Mouse (Mus musculus): ENCODE measurements at regions not wholly inside any gene's neighbourhood (a gene's known extent, or its start where the extent isn't known, plus 50 kb on each side); places are given as distances from the start of the nearest gene placed in this dataset.

GRCm38 (mm10) chr2:103848923-103849700, 51.7 kb upstream of the Caprin1 start:
- Histone ChIP-seq H3K4me3 (no peak overlapping the region), H3K9me3 (no peaks in the 10 kb centered on the region), H3K9ac (no peak overlapping the region), H3K4me1 (no peaks in the 10 kb centered on the region), H3K4me2 (replicated peaks) (no peak overlapping the region), H3K27ac (no peak overlapping the region), H3K36me3 (no peaks in the 10 kb centered on the region), H3K27me3 (replicated peaks) (no peaks in the 10 kb centered on the region)
- WGBS = 76% methylated on average over 9 of the region's 9 CpGs
- ATAC-seq (ENCODE audit: low FRiP score, low read depth) = peak; percentile 21; the same call in 1 of the 2 replicates

GRCm38 (mm10) chr2:103849766-103850530, 52.5 kb upstream of the Caprin1 start:
- Histone ChIP-seq H3K4me1 (no peaks in the 10 kb centered on the region), H3K9me3 (no peaks in the 10 kb centered on the region), H3K4me3 (no peak overlapping the region), H3K27ac (no peak overlapping the region), H3K27me3 (replicated peaks) (no peaks in the 10 kb centered on the region), H3K4me2 (replicated peaks) (no peak overlapping the region), H3K36me3 (no peaks in the 10 kb centered on the region), H3K9ac (no peak overlapping the region)
- WGBS = 90% methylated on average over 9 of the region's 9 CpGs
- ATAC-seq (ENCODE audit: low FRiP score, low read depth) = no peak

GRCm38 (mm10) chr2:103850531-103850816, 53.0 kb upstream of the Caprin1 start:
- WGBS = 91% methylated on average over 5 of the region's 5 CpGs
- Histone ChIP-seq H3K4me3 (no peak overlapping the region), H3K27ac (no peak overlapping the region), H3K4me1 (no peaks in the 10 kb centered on the region), H3K36me3 (no peaks in the 10 kb centered on the region), H3K27me3 (replicated peaks) (no peaks in the 10 kb centered on the region), H3K9ac (no peak overlapping the region), H3K9me3 (no peaks in the 10 kb centered on the region), H3K4me2 (replicated peaks) (no peak overlapping the region)
- ATAC-seq (ENCODE audit: low FRiP score, low read depth) = no peak

GRCm38 (mm10) chr2:103851171-103851570, 53.7 kb upstream of the Caprin1 start:
- WGBS = 84% methylated on average over 3 of the region's 3 CpGs
- no peaks in the 10 kb centered on the region for H3K36me3 ChIP-seq
- H3K4me1 ChIP-seq = no peaks in the 10 kb centered on the region
- ATAC-seq (ENCODE audit: low FRiP score, low read depth) = no peak
- no peak overlapping the region for H3K27ac ChIP-seq
- H3K9me3 ChIP-seq = no peaks in the 10 kb centered on the region
- no peak overlapping the region for H3K4me3 ChIP-seq
- no peaks in the 10 kb centered on the region for H3K27me3 ChIP-seq (replicated peaks)
- H3K9ac ChIP-seq = no peak overlapping the region
- H3K4me2 ChIP-seq (replicated peaks) = no peak overlapping the region

- WGBS = 86% methylated on average over 8 of the region's 8 CpGs
- Histone ChIP-seq H3K4me1 (no peaks in the 10 kb centered on the region), H3K27ac (no peak overlapping the region), H3K9me3 (0 out of 2 replicates have a peak, but pooled peaks cover 4% of the 10 kb centered on the region), H3K4me3 (no peak overlapping the region), H3K36me3 (no peaks in the 10 kb centered on the region), H3K27me3 (replicated peaks) (no peaks in the 10 kb centered on the region), H3K4me2 (replicated peaks) (no peak overlapping the region), H3K9ac (no peak overlapping the region)
- no peak for ATAC-seq (ENCODE audit: low FRiP score, low read depth)
These were observed 63.8 kb upstream of the Caprin1 start for GRCm38 (mm10) chr2:103861226-103861625.

GRCm38 (mm10) chr2:103864254-103864653, 66.8 kb upstream of the Caprin1 start:
- no peaks in the 10 kb centered on the region for H3K27me3 ChIP-seq (replicated peaks)
- H3K4me3 ChIP-seq = no peak overlapping the region
- whole genome bisulfite sequencing = 82% methylated on average over 2 of the region's 2 CpGs
- H3K4me2 ChIP-seq (replicated peaks) = no peak overlapping the region
- 0 out of 2 replicates have a peak, but pooled peaks cover 4% of the 10 kb centered on the region for H3K9me3 ChIP-seq
- H3K9ac ChIP-seq = no peak overlapping the region
- no peaks in the 10 kb centered on the region for H3K36me3 ChIP-seq
- H3K4me1 ChIP-seq = no peaks in the 10 kb centered on the region
- no peak for ATAC-seq (ENCODE audit: low FRiP score, low read depth)
- no peak overlapping the region for H3K27ac ChIP-seq

- no peak overlapping the region for H3K4me2 ChIP-seq (replicated peaks)
- H3K9ac ChIP-seq = no peak overlapping the region
- 77% methylated on average over 4 of the region's 4 CpGs for WGBS
- no peaks in the 10 kb centered on the region for H3K4me1 ChIP-seq
- H3K36me3 ChIP-seq = no peaks in the 10 kb centered on the region
- no peak overlapping the region for H3K27ac ChIP-seq
- H3K4me3 ChIP-seq = no peak overlapping the region
- ATAC-seq (ENCODE audit: low FRiP score, low read depth) = no peak
- H3K27me3 ChIP-seq (replicated peaks) = no peaks in the 10 kb centered on the region
- 0 out of 2 replicates have a peak, but pooled peaks cover 4% of the 10 kb centered on the region for H3K9me3 ChIP-seq
These were observed 68.1 kb upstream of the Caprin1 start for GRCm38 (mm10) chr2:103865319-103866171.

GRCm38 (mm10) chr2:103867241-103867957, 70.0 kb upstream of the Caprin1 start:
- Histone ChIP-seq H3K27me3 (replicated peaks) (no peaks in the 10 kb centered on the region), H3K4me2 (replicated peaks) (no peak overlapping the region), H3K27ac (no peak overlapping the region), H3K4me1 (no peaks in the 10 kb centered on the region), H3K36me3 (no peaks in the 10 kb centered on the region), H3K9me3 (0 out of 2 replicates have a peak, but pooled peaks cover 4% of the 10 kb centered on the region), H3K4me3 (no peak overlapping the region), H3K9ac (no peak overlapping the region)
- 75% methylated on average over 14 of the region's 14 CpGs for whole genome bisulfite sequencing
- ATAC-seq (ENCODE audit: low FRiP score, low read depth) = no peak

- no peak for ATAC-seq (ENCODE audit: low FRiP score, low read depth)
- Histone ChIP-seq H3K36me3 (no peaks in the 10 kb centered on the region), H3K27ac (no peak overlapping the region), H3K4me1 (no peaks in the 10 kb centered on the region), H3K27me3 (replicated peaks) (no peaks in the 10 kb centered on the region), H3K9me3 (0 out of 2 replicates have a peak, but pooled peaks cover 4% of the 10 kb centered on the region), H3K9ac (no peak overlapping the region), H3K4me3 (no peak overlapping the region), H3K4me2 (replicated peaks) (no peak overlapping the region)
- WGBS = 91% methylated on average over 13 of the region's 13 CpGs
These were observed 70.5 kb upstream of the Caprin1 start for GRCm38 (mm10) chr2:103867958-103868330.

- Histone ChIP-seq H3K4me3 (no peak overlapping the region), H3K9ac (no peak overlapping the region), H3K36me3 (no peaks in the 10 kb centered on the region), H3K27ac (no peak overlapping the region), H3K9me3 (0 out of 2 replicates have a peak, but pooled peaks cover 4% of the 10 kb centered on the region), H3K27me3 (replicated peaks) (no peaks in the 10 kb centered on the region), H3K4me2 (replicated peaks) (no peak overlapping the region), H3K4me1 (no peaks in the 10 kb centered on the region)
- 70% methylated on average over 7 of the region's 7 CpGs for WGBS
- no peak for ATAC-seq (ENCODE audit: low FRiP score, low read depth)
These were observed 71.2 kb upstream of the Caprin1 start for GRCm38 (mm10) chr2:103868655-103869054.

GRCm38 (mm10) chr2:103871522-103872276, 74.2 kb upstream of the Caprin1 start:
- H3K9ac ChIP-seq = no peak overlapping the region
- no peak overlapping the region for H3K27ac ChIP-seq
- no peaks in the 10 kb centered on the region for H3K27me3 ChIP-seq (replicated peaks)
- H3K9me3 ChIP-seq = no peaks in the 10 kb centered on the region
- peak; percentile 65 for ATAC-seq (ENCODE audit: low FRiP score, low read depth)
- WGBS = 30% methylated on average over 12 of the region's 12 CpGs
- no peak overlapping the region for H3K4me2 ChIP-seq (replicated peaks)
- H3K36me3 ChIP-seq = no peaks in the 10 kb centered on the region
- H3K4me1 ChIP-seq = no peaks in the 10 kb centered on the region
- no peak overlapping the region for H3K4me3 ChIP-seq

All from neural tube, embryonic 12.5 days (tissue).